Mouse (Mus musculus): ENCODE measurements around the gene Sp2. TPM values are rescaled to one million over a fixed set of nuclear protein-coding genes. Genes with fewer than 3 reads are reported as not detected.

The Sp2 gene
- 18.3 and 18.9 TPM in 2 replicates for polyA plus RNA-seq (2014; fragmentation: Nextera tagmentation; extraction: Ambion mirVana)

DNA sequence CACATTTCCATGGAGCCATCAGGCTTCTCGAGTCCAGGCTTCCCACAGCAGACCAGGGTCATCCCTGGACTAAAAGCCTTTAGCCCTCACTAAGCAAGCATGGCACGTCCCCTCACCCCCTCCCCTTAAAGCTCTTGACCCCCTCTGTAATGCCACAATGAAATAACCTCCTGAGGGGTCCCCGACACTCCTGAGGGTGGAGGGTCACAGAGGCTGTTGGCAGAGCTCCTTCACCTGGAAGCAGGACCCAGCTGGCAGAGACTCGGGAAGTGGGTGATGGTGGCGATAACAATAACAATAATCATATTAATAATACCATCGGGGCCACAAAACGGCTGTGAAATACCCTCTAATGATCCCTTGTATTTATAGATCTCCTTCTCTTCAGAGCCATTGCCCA lies at the start of gene Sp2:
Sp2 (minus strand) TSS at position 101 of the 400 bp plus-strand sequence.
- 76% methylated on average over 7 of the region's 7 CpGs for WGBS
- H3K4me3 ChIP-seq (ENCODE audit: low read depth, low read length): no peak within 1 kb of the TSS
- no peak for ATAC-seq (replicated peaks; ENCODE audit: low FRiP score)
- peaks cover 40% of the 10 kb centered on the region for H3K27me3 ChIP-seq (replicated peaks; ENCODE audit: control insufficient read depth, insufficient read depth, low read length)
- H3K4me2 ChIP-seq: peak within 1 kb of the TSS; percentile 14; the same call in 1 of the 2 replicates
- no peaks in the 10 kb centered on the region for H3K36me3 ChIP-seq (ENCODE audit: control insufficient read depth, insufficient read depth, low read length)
- H3K27ac ChIP-seq (ENCODE audit: low read depth, low read length): no peak within 1 kb of the TSS
- peaks cover 17% of the 10 kb centered on the region for H3K4me1 ChIP-seq (replicated peaks; ENCODE audit: control insufficient read depth, insufficient read depth, low read length)
- no peak within 1 kb of the TSS for H3K9ac ChIP-seq (ENCODE audit: low read depth, low read length)
- no peak for DNase-seq (ENCODE audit: low spot score)
- no peaks in the 10 kb centered on the region for H3K9me3 ChIP-seq (ENCODE audit: control insufficient read depth, low read length)

DNA sequence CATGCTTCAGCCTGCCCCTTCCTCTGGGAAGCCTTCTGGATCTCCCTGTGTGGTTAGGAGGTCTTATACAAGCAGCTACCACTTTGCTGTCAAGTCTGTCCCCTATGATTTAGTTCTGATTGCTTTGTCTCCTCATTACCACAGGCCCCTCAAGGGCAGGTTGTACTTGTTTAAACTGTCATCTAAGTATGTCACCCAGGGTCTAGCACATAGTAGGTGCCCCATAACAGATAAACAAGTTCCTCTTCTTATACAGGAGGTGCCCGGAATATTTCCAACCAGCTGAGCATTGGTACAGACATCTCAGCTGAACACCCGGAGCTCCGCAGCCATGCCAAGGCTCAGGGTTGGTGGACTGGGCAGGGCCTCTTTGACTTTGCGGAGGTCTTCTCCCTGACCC lies 49.7 kb upstream of the Sp2 start:
- Histone ChIP-seq H3K4me2 (no peak overlapping the region), H3K27me3 (replicated peaks; ENCODE audit: control insufficient read depth, insufficient read depth, low read length) (no peaks in the 10 kb centered on the region; the same call in 1 of the 2 replicates), H3K27ac (ENCODE audit: low read depth, low read length) (no peak overlapping the region), H3K9me3 (ENCODE audit: control insufficient read depth, low read length) (no peaks in the 10 kb centered on the region), H3K9ac (ENCODE audit: low read depth, low read length) (no peak overlapping the region), H3K4me3 (ENCODE audit: low read depth, low read length) (no peak overlapping the region), H3K4me1 (replicated peaks; ENCODE audit: control insufficient read depth, insufficient read depth, low read length) (peaks cover 13% of the 10 kb centered on the region), H3K36me3 (ENCODE audit: control insufficient read depth, insufficient read depth, low read length) (peaks cover 6% of the 10 kb centered on the region; the same call in 1 of the 2 replicates)
- no peak for DNase-seq (ENCODE audit: low spot score)
- WGBS: 85% methylated on average over 4 of the region's 4 CpGs
- no peak for ATAC-seq (replicated peaks; ENCODE audit: low FRiP score)

DNA sequence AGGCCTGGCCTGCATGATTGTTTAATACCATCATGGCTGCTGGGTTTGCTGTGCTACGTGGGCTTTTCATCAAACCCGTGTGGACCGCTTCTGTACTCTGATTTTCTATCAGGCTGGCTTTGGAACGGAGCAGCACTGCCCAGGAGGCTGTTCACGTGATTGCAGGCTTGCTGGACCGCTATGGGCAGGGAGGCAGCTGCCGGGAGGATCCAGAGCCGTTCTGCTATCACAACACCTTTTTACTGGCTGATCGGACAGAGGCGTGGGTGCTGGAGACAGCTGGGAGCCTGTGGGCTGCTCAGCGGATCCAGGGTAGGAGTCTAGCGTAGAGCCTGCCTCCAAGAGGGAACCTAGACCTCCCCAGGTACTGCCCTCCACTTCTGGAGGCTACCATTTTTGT lies 49.2 kb upstream of the Sp2 start:
- 80% methylated on average over 12 of the region's 12 CpGs for WGBS
- Histone ChIP-seq H3K4me2 (no peak overlapping the region), H3K27ac (ENCODE audit: low read depth, low read length) (no peak overlapping the region), H3K36me3 (ENCODE audit: control insufficient read depth, insufficient read depth, low read length) (peaks cover 6% of the 10 kb centered on the region; the same call in 1 of the 2 replicates), H3K4me3 (ENCODE audit: low read depth, low read length) (no peak overlapping the region), H3K27me3 (replicated peaks; ENCODE audit: control insufficient read depth, insufficient read depth, low read length) (no peaks in the 10 kb centered on the region; the same call in 1 of the 2 replicates), H3K9me3 (ENCODE audit: control insufficient read depth, low read length) (no peaks in the 10 kb centered on the region), H3K4me1 (replicated peaks; ENCODE audit: control insufficient read depth, insufficient read depth, low read length) (peaks cover 13% of the 10 kb centered on the region), H3K9ac (ENCODE audit: low read depth, low read length) (no peak overlapping the region; the same call in 1 of the 2 replicates)
- no peak for DNase-seq (ENCODE audit: low spot score)
- no peak for ATAC-seq (replicated peaks; ENCODE audit: low FRiP score)

DNA sequence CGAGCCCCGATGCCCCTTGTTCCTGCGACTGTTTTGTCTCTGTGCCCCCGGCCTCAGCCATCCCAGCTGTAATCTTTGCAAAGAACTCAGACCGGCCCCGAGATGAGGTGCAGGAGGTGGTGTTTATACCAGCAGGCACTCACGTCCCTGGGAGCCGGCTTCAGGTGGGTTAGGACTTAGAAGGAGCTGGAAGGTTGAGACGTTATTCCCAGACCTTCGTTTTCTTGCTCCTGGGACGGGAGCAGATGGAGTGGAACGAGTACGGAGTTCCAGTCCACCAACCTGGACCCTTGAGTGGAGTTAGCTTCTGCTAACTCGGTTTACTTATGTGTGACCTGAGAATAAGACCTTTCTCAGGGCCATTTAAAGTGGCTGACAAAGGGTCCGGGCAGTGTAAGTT lies 47.7 kb upstream of the Sp2 start:
- Histone ChIP-seq H3K9me3 (ENCODE audit: control insufficient read depth, low read length) (no peaks in the 10 kb centered on the region), H3K9ac (ENCODE audit: low read depth, low read length) (peak overlapping the region; percentile 59), H3K27ac (ENCODE audit: low read depth, low read length) (no peak overlapping the region), H3K36me3 (ENCODE audit: control insufficient read depth, insufficient read depth, low read length) (peaks cover 6% of the 10 kb centered on the region; the same call in 1 of the 2 replicates), H3K4me2 (peak overlapping the region; percentile 82), H3K4me3 (ENCODE audit: low read depth, low read length) (peak overlapping the region; percentile 54), H3K27me3 (replicated peaks; ENCODE audit: control insufficient read depth, insufficient read depth, low read length) (peaks cover under 1% of the 10 kb centered on the region), H3K4me1 (replicated peaks; ENCODE audit: control insufficient read depth, insufficient read depth, low read length) (peaks cover 17% of the 10 kb centered on the region)
- no peak for ATAC-seq (replicated peaks; ENCODE audit: low FRiP score)
- no peak for DNase-seq (ENCODE audit: low spot score)
- WGBS: 31% methylated on average over 15 of the region's 15 CpGs

DNA sequence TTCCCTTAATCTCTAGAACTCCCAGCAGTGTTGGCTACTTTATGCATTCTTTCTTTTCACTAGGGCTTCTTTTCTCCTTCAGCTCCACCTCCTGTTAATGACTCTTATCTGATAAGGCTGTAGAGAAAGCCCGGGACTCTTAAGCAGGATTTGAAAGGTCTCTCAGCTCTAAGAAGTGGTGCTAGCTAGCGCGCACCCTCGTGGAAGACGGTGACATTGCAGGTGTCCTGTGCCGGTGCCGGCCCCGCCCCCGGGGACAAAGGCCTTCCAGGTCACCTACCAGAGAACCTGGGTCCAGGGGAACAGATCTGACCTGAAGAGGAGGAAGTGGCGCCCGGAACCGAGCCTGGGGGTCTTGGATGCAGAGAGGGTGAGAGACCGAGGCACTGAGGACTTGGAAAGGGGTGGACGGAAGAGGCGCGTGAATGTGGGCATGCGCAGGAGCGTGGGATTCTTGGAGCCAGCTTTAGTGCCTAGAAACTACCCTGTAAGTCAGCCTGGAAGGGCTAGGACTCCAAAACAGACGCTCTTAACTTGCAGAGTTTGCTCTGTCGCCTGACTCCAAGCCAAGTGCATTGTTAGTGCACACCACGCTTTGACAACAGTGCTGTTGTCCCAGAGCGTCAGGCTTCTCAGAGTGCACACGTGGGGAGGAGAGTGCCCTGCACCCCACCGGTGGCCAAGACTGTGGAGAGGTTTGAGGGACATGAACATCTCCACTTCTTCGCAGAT lies 47.1 kb upstream of the Sp2 start, which contains the start of gene Scrn2:
Scrn2 (plus strand) TSS at position 253 of the 732 bp plus-strand sequence.
- WGBS: 4% methylated on average over 25 of the region's 25 CpGs
- Histone ChIP-seq H3K36me3 (ENCODE audit: control insufficient read depth, insufficient read depth, low read length) (peaks cover 6% of the 10 kb centered on the region; the same call in 1 of the 2 replicates), H3K27ac (ENCODE audit: low read depth, low read length) (no peak within 1 kb of the TSS), H3K9me3 (ENCODE audit: control insufficient read depth, low read length) (no peaks in the 10 kb centered on the region), H3K4me2 (peak within 1 kb of the TSS; percentile 82), H3K4me3 (ENCODE audit: low read depth, low read length) (peak within 1 kb of the TSS; percentile 54), H3K4me1 (replicated peaks; ENCODE audit: control insufficient read depth, insufficient read depth, low read length) (peaks cover 17% of the 10 kb centered on the region), H3K27me3 (replicated peaks; ENCODE audit: control insufficient read depth, insufficient read depth, low read length) (peaks cover 6% of the 10 kb centered on the region), H3K9ac (ENCODE audit: low read depth, low read length) (peak within 1 kb of the TSS; percentile 59)
- ATAC-seq (replicated peaks; ENCODE audit: low FRiP score) (peak; percentile 76), DNase-seq (ENCODE audit: low spot score) (peak; percentile 91)

DNA sequence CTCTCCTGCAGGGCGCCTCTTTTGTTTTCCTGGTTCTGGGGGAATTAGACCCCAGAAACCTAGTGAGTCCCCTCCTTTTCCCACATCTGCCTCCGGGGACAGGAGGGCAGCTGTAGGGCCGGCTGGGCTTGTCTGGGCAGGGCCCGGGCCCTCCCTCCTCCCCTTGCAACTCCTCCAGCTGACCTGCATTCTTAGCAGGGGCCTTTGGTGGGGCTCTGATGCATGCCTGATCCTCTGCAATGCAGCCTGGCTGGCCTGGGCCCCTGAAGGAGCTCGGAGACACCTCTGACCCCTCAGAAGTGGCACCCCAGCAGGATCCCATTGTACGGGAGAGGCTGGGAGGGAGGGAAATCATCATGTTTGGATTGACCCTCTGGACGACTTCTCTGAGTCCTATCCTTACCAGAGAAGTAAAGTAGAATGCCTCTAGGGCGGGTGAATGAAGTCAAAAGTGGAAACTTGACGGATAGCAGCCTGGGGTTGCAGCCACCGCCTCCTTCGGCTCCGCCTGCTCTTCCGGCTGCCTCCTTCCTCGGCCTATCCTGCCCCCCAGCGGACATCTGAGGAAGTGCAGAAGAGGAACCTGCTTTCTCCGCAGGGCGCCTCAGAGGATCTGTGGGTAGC lies 43.1 kb upstream of the Sp2 start:
- peak overlapping the region; percentile 56 for H3K4me2 ChIP-seq
- H3K27me3 ChIP-seq (replicated peaks; ENCODE audit: control insufficient read depth, insufficient read depth, low read length): peaks cover 47% of the 10 kb centered on the region
- H3K27ac ChIP-seq (ENCODE audit: low read depth, low read length): no peak overlapping the region
- H3K9me3 ChIP-seq (ENCODE audit: control insufficient read depth, low read length): no peaks in the 10 kb centered on the region
- H3K4me1 ChIP-seq (replicated peaks; ENCODE audit: control insufficient read depth, insufficient read depth, low read length): peaks cover 21% of the 10 kb centered on the region
- peak overlapping the region; percentile 16 for H3K4me3 ChIP-seq (ENCODE audit: low read depth, low read length)
- peak overlapping the region; percentile 52 for H3K9ac ChIP-seq (ENCODE audit: low read depth, low read length)
- no peaks in the 10 kb centered on the region for H3K36me3 ChIP-seq (ENCODE audit: control insufficient read depth, insufficient read depth, low read length)
- peak; percentile 37; the same call in 1 of the 2 replicates for ATAC-seq (replicated peaks; ENCODE audit: low FRiP score)
- WGBS: 5% methylated on average over 17 of the region's 17 CpGs
- DNase-seq (ENCODE audit: low spot score): peak; percentile 79

DNA sequence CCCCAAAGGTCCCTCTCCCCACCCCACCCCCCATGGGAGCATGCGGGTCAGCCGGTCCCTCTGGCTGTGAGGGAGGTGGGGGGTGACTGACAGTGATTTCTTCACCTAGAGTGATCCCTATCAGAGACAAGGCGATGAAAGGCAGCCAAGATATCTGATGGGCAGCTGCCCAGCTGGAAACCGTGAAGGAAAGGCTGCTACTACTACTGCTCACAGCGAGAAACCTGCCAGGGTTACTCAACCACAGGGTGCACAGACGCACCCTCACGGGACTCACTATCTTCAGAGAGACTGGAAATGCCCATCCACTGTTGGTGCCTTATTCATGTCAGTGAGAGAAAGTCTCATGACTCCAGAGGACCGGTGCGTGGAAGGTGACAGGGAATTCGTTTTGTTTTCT lies 42.2 kb upstream of the Sp2 start:
- Histone ChIP-seq H3K9ac (ENCODE audit: low read depth, low read length) (no peak overlapping the region), H3K27ac (ENCODE audit: low read depth, low read length) (no peak overlapping the region), H3K27me3 (replicated peaks; ENCODE audit: control insufficient read depth, insufficient read depth, low read length) (peaks cover 55% of the 10 kb centered on the region), H3K4me2 (no peak overlapping the region), H3K4me1 (replicated peaks; ENCODE audit: control insufficient read depth, insufficient read depth, low read length) (peaks cover 14% of the 10 kb centered on the region), H3K9me3 (ENCODE audit: control insufficient read depth, low read length) (no peaks in the 10 kb centered on the region), H3K36me3 (ENCODE audit: control insufficient read depth, insufficient read depth, low read length) (no peaks in the 10 kb centered on the region), H3K4me3 (ENCODE audit: low read depth, low read length) (no peak overlapping the region)
- WGBS: 29% methylated on average over 10 of the region's 10 CpGs
- ATAC-seq (replicated peaks; ENCODE audit: low FRiP score) (no peak), DNase-seq (ENCODE audit: low spot score) (no peak)

DNA sequence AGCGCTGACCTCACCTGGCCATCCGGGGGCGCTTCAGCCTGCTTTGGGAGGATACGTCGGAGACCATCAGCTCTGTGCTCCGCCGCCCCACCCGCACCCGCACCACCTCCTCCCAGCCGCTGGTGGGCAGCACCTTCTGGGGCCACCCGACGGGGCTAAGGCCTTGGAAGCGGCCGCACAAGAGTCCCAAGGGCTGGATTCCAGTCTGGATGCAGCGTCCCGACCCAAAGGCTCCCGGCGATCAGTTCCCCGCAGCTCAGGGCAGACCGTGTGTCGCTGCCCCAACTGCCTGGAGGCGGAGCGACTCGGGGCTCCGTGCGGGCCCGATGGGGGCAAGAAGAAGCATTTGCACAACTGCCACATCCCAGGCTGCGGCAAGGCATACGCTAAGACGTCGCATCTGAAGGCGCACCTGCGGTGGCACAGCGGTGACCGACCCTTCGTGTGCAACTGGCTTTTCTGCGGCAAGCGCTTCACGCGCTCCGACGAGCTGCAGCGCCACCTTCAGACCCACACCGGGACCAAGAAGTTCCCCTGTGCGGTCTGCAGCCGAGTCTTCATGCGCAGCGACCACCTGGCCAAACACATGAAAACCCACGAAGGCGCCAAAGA lies 39.2 kb upstream of the Sp2 start:
- under 1% methylated on average over 50 of the region's 50 CpGs for WGBS
- Histone ChIP-seq H3K36me3 (ENCODE audit: control insufficient read depth, insufficient read depth, low read length) (no peaks in the 10 kb centered on the region), H3K27me3 (replicated peaks; ENCODE audit: control insufficient read depth, insufficient read depth, low read length) (peaks cover 85% of the 10 kb centered on the region), H3K27ac (ENCODE audit: low read depth, low read length) (no peak overlapping the region), H3K4me1 (replicated peaks; ENCODE audit: control insufficient read depth, insufficient read depth, low read length) (peaks cover 14% of the 10 kb centered on the region), H3K4me2 (peak overlapping the region; percentile 83), H3K4me3 (ENCODE audit: low read depth, low read length) (peak overlapping the region; percentile 60), H3K9me3 (ENCODE audit: control insufficient read depth, low read length) (no peaks in the 10 kb centered on the region), H3K9ac (ENCODE audit: low read depth, low read length) (peak overlapping the region; percentile 59)
- peak; percentile 59 for ATAC-seq (replicated peaks; ENCODE audit: low FRiP score)
- peak; percentile 75 for DNase-seq (ENCODE audit: low spot score)
